Mouse (Mus musculus): ENCODE results near the gene Spata2l. TPM values are rescaled to one million over a fixed set of nuclear protein-coding genes. Genes with fewer than 3 reads are reported as not detected.
"Not testable (repeated sequence)": the region's sequence is repeated elsewhere in the genome, so short reads cannot be mapped to it uniquely, and the experiment has no call there.

Gene Spata2l
- polyA plus RNA-seq, 1 experiment: 46.3 TPM

GRCm38 (mm10) chr8:123248596-123248995 is 12.6 kb upstream of the Spata2l start:
- DNase-seq (ENCODE audit: extremely low spot score in 1 of 2, low spot score in 1 of 2): no peak

- no peak for DNase-seq (ENCODE audit: extremely low spot score in 1 of 2, low spot score in 1 of 2)
Measured at GRCm38 (mm10) chr8:123247748-123248147, 11.7 kb upstream of the Spata2l start.

DNA sequence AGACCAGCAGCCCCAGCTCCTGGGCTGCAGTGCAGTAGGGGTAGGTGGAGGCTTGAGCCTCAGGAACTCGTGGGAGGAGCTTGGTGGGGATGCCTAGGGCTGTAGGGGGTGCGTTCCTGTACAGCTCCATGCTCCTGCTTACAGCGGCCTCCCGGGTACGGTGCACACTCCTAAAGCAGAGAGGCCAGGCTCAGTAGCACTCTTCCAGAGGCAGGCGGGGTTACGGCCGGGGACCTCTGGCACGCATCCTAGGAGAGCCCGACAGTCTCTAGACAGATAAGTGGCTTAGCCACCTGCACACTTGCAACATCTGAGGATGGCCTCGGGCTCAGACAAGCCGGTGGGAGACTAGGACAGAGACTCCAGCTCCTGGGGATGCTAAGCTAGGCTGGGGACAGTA is 9.5 kb upstream of the Spata2l start:
- no peak for DNase-seq (ENCODE audit: extremely low spot score in 1 of 2, low spot score in 1 of 2)

DNA sequence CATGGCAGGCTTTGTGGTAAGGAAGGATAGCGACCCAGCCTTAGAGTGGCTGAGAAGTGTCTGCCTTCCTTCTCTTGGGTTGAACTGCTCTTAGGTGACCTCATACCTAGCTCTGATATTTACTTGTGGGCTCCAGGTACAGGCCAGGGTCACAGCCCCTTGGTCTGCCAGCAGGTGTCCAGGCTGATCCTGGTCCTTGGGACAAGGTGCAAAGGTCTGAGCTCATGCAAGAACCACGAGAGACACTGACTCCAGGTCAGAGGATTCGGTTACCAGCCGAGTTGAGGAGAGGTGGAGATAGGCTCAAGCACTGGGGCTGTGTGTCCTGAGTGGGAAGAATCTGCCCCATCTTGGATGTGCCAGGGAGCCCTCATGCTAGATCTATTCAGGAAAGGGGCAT is 8.3 kb upstream of the Spata2l start:
- no peak for DNase-seq (ENCODE audit: extremely low spot score in 1 of 2, low spot score in 1 of 2)

DNA sequence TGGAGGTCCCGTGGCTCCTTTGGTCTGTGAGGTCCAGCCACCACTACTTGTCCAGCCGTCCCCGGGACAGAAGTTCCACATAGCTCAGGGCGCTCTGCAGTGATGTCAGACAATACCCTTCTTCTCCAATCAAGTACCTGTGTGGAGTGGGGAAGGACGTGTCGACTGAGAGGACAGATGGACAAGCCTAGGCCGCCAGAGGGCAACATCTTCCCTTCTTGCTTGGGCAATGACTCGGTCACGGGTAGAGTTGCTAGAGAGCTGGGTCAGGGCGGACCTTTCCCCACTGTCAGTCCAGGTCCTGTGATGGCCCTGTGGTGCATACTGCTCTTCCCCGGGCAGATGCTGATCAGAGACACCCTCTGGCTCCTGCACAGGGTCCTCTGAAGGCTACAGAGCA is 7.0 kb upstream of the Spata2l start:
- DNase-seq (ENCODE audit: extremely low spot score in 1 of 2, low spot score in 1 of 2): no peak

DNA sequence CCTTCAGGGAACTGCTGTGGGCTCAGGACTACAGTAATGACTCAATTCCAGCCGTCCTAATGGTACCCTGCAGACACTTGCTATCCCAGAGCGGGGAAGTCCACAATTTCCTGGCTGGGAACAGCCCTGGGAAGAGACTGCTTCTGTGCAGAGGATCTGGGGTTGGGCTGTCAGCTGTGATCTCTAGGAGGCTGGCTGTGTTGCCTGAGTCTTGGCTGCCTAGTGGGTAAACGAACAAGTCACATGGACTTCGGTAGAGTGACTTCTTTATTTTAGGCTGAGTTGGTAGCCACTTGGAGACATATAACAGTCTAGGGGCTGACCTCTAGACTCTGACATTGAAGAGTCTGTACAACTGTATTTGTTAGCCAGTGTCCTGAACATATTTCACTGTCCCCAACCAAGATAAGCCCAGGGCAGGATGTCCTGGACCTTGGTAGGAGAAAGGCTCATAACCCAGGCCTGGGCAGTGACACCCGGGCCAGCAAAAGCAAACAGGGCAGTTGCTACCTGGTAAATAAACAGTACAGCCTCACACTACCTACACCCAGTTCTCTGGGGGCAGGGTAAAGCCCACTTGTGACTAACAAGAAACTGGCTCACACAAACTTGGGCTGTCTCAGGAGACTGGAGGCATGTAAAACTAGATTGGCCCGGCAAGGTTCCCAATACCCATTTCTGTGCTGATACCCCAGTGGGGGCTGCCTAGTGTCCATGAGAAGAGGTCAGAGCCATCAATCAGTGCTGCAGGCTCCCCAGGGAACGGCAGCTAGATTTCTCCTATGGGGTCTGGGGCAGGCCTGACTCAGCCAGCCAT is 6.3 kb upstream of the Spata2l start:
- DNase-seq (ENCODE audit: extremely low spot score in 1 of 2, low spot score in 1 of 2): no peak

GRCm38 (mm10) chr8:123239398-123239797 is 3.4 kb upstream of the Spata2l start:
- no peak for DNase-seq (ENCODE audit: extremely low spot score in 1 of 2, low spot score in 1 of 2)

DNA sequence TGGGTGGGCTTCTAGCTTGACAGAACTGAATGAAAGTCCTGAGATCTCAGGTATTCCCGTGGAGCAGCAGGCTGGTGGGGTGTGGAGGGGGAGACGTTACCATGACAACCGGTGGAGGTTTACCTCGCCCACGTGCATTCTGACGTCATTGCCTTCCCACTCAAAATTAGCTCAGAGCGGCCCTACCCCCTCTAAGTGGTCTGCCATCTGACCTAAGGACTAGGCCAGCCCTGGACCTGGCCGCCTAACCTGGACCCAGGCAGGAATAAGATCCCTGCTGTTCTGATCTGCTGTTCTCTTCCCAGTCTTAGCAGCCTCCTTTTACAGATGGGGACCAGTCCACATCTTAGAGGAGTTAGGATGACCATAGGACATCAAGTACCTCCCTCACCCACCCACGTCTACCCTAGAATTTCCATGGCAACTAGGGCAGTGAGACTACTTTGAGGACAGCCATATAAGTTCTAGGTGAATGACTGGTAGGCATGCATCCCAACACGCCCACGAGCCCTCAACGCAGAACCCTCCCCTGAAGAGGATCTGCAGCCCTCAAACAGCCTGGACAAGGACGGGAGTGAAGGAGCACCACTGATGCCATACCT is 1.0 kb downstream of the Spata2l start:
- peak; percentile 83 to 91 for DNase-seq (ENCODE audit: extremely low spot score in 1 of 2, low spot score in 1 of 2)

DNA sequence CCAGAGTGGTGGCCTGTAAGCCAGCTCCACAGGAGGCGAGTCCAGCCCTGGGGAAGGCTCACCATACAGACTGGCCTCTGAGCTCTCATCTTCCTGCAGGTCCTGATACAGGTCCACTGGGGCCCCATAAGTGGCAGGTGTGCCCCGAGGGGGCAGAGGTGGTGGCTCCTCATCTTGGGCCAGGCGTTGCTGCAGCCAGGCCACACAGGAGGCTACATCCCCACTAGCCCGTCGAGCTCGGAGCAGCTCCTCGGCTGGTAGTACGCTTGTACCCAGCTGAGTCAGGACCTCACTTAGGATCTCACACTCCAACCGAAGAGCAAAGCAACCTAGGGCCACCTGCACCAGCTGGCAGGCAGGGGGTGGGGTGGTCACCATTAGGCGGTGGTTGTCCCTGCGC is 2.3 kb downstream of the Spata2l start:
- DNase-seq (ENCODE audit: extremely low spot score in 1 of 2, low spot score in 1 of 2): no peak

DNA sequence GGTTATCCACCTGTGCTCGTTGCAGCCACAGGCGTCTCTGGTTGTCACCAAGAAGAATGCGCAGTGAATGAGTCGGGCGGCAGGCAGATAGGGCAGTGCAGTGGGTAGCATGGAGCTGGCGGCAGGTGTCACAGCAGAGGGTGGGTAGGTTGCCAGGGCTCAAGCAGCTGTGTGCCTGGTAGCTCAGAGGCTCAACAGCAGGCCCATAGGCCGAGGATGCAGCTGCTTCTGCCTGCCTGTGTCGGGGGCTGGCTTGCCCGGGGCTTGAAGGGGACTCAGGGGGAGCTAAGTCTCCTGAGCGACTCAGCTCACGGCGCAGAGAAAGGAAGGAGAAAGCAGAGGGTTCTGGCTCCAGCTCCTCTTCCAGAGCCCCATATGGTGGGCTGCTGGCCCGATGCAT is 2.7 kb downstream of the Spata2l start:
- no peak for DNase-seq (ENCODE audit: extremely low spot score in 1 of 2, low spot score in 1 of 2)

DNA sequence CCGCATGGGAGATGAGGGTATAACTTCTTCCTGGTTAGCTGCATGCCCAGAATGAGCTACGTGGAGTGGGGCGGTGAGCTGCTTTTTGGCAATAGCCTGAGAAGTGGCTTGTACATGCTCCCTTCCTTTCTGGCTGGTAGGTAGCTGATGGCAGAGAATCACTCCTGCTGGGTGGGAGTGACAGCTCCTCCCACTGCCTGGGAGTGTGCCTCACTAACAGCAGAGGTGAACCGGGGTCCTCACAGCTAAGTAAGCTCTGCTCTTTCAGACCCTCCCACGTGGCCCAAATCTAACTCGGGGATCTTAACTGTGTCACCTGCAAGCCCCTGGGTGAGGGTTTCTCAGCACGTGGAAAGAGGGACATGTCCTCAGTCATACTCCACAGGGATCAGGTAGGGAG is 3.5 kb downstream of the Spata2l start:
- peak in 1 of 2 experiments; percentile 48 for DNase-seq (ENCODE audit: extremely low spot score in 1 of 2, low spot score in 1 of 2)

- peak in 1 of 2 experiments; percentile 40 for DNase-seq (ENCODE audit: extremely low spot score in 1 of 2, low spot score in 1 of 2)
Measured at GRCm38 (mm10) chr8:123231742-123232141, 4.3 kb downstream of the Spata2l start.

GRCm38 (mm10) chr8:123230326-123230725 is 5.7 kb downstream of the Spata2l start:
- not testable (repeated sequence) for DNase-seq (ENCODE audit: extremely low spot score in 1 of 2, low spot score in 1 of 2)

GRCm38 (mm10) chr8:123228416-123228815 is 7.6 kb downstream of the Spata2l start:
- peak in 1 of 2 experiments; percentile 49 for DNase-seq (ENCODE audit: extremely low spot score in 1 of 2, low spot score in 1 of 2)

DNA sequence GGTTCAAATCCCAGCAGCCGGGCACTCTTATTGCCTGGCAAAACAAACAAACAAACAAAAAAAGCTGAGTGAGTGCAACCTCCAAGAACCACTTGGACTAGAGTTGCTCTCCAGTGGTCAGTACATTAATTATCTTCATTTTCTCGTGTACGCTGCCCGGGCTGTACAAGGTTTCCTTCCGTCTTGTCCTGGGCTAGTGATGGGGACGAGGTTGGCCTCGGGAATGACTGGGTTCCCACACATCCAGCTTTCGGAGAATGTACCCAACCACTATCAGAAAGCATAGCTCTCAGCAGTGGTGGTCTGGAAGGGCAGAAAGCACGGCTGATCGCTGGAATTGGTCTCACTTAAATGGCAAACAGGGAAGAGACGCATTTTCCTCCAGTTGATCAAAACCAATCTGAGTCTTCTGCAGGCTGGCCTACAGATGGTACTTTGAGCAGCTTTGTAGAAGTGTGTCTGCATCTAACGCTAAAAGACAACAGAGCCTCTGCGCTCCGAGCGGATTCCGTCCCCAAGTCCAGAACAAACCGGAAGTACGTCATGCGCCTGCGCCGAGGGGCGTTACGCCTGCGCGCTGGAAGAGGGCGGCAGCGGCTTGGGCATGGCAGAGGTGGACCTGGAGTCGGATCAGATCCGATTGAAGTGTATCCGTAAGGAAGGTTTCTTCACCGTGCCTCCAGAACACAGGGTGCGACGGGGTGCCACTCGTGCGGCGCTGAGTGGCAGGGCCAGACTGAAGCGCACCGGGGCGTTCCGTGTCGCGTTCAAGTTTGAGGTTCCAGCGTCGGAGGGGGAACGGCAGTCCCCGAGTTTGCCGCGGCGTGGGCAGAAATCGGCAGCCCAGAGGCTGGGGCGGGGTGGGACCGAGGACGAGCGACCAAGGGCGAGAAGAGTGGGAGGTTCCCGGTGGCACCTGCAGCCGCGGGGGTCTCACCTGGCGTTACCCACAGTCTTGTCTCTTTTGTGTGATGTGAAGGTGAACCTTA is 11.5 kb downstream of the Spata2l start, which contains the start of gene Cdk10:
Gene Cdk10, plus strand, starts transcription at position 565 of the 989 bp plus-strand sequence.
- DNase-seq (ENCODE audit: extremely low spot score in 1 of 2, low spot score in 1 of 2): peak; percentile 85 to 97

- DNase-seq (ENCODE audit: extremely low spot score in 1 of 2, low spot score in 1 of 2): no peak
Measured at GRCm38 (mm10) chr8:123220917-123221316, 15.1 kb downstream of the Spata2l start.

DNA sequence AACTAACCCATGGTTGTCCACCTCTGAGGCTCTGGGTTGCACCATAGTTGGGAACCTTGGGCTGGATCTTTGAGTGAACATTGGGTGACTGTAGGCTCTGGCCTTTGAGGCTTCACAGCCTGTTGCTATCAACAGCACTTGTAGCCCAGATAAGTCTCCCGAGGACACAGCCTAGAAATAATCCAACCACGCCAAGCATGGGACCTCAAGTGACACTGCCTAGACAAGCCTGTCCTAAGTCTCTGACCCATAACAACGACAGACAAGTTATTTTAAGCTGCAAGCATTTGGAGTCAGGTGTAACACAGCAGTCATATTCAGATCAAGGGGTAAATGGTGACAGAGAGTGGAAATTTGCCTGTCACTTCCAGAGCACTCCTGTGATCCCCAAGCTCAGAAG is 20.6 kb downstream of the Spata2l start:
- DNase-seq (ENCODE audit: extremely low spot score in 1 of 2, low spot score in 1 of 2): no peak

DNA sequence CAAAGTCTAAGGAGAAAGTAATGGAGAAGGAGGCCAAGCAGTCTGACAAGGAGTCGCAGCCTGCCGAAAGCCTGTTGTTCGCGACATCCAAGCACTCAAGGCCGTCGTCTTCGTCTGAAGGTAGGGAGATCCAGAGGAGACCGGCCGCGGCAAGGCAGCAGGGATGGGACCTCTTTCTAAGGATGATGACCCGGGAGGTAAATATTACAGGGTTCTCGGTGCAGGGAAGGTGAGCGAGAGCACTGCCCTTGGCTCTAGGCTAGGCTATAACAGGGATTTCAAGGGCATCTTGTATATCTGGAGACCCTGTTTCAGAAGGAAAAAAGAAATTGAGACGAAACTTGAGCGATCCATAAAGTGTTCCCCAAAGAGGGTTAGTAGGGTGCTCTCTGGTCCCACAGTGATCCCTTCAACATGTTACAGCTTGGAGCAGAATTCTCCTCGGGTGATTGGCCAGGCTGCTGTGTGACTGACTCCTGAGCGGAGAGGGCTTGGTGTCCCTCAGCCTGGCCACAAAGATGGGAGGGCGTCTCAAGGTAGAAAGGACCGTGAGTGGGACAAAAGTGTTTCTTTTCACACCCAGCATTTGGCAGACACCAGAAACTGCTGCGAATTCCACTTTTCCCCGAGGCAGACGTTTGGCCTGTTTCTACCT is 22.8 kb downstream of the Spata2l start:
- no peak for DNase-seq (ENCODE audit: extremely low spot score in 1 of 2, low spot score in 1 of 2)

DNA sequence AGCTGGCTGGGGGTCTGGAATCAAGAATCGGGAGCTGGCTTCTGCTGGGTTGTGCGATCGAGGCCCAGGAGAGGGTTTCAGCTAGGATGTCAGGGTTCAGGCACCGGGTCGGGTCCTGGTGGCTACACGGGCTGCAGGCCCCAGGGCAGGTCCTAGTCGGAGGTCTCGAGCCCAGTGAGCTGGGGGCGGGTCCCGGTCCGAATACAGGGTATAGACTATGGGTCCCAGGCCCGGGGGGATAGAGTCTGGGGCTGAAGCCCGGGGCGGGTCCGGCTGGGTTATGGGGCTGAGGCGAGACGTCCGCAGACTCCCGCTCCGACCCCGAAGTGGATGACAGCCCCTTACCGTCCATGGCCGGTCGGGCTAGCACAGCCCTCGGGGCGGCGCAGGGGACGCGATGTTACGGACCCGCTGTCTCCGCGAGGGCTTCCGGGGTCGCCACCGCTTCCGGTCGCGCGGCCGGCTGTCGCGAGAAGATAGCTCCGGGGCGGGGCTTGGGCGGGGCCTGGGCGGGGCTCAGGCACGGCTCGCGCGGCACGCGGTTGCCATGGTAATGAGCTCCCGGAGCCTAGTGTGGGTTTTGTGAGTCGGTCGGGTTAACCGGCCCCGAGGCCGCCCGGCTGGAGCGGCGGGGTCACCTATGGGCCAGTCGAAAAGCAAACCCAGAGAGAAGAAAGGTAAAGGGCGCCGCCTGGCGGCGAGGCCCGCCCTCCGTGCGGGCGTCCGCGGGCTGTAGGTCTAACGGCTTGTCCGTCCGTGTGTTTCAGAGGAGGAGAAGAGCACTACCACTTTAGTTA is 23.5 kb downstream of the Spata2l start, which contains the start of the genes Chmp1a and Spata33:
Gene Chmp1a, minus strand, starts transcription at position 443 of the 797 bp plus-strand sequence.
Gene Spata33, plus strand, starts transcription at position 512 of the 797 bp plus-strand sequence.
- DNase-seq (ENCODE audit: extremely low spot score in 1 of 2, low spot score in 1 of 2): peak; percentile 80 to 85

Data from frontal cortex, adult 2 months (tissue).